Mouse (Mus musculus): ENCODE measurements around the gene Stk25.
"Not testable (repeated sequence)": the region's sequence is repeated elsewhere in the genome, so short reads cannot be mapped to it uniquely, and the experiment has no call there.

The Stk25 gene

DNA sequence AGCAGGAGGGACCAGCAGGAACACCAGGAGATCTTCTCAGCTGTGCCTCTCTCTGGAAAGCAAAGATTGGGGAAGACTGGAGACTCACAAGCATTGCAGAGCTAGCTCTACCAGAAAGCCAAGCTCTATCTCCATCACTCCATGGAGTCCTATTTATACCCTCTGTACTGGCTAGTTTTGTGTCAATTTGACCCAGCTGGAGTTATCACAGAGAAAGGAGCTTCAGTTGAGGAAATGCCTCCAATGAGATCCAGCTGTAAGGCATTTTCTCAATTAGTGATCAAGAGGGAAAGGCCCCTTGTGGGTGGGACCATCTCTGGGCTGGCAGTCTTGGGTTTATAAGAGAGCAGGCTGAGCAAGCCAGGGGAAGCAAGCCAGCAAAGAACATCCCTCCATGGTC lies at the start of gene Stk25:
Stk25 (minus strand) TSS at position 101 of the 400 bp plus-strand sequence.
- DNase-seq (ENCODE audit: low spot score in 2 of 2), result not testable (repeated sequence)

- DNase-seq (ENCODE audit: low spot score in 2 of 2), result no peak
Measured at GRCm38 (mm10) chr1:93705389-93705788, 46.9 kb upstream of the Stk25 start.

GRCm38 (mm10) chr1:93704341-93704740 lies 45.9 kb upstream of the Stk25 start:
- no peak for DNase-seq (ENCODE audit: low spot score in 2 of 2)

GRCm38 (mm10) chr1:93703472-93704048 lies 45.1 kb upstream of the Stk25 start:
- DNase-seq (ENCODE audit: low spot score in 2 of 2), result no peak

GRCm38 (mm10) chr1:93702106-93702505 lies 43.6 kb upstream of the Stk25 start:
- no peak for DNase-seq (ENCODE audit: low spot score in 2 of 2)

GRCm38 (mm10) chr1:93699159-93699558 lies 40.7 kb upstream of the Stk25 start:
- peak; percentile 30 to 37 for DNase-seq (ENCODE audit: low spot score in 2 of 2)

GRCm38 (mm10) chr1:93697317-93697716 lies 38.9 kb upstream of the Stk25 start:
- no peak for DNase-seq (ENCODE audit: low spot score in 2 of 2)

- DNase-seq (ENCODE audit: low spot score in 2 of 2), result no peak
Measured at GRCm38 (mm10) chr1:93694966-93695365, 36.5 kb upstream of the Stk25 start.

GRCm38 (mm10) chr1:93693943-93694342 lies 35.5 kb upstream of the Stk25 start:
- DNase-seq (ENCODE audit: low spot score in 2 of 2), result no peak

GRCm38 (mm10) chr1:93693502-93693901 lies 35.0 kb upstream of the Stk25 start:
- no peak for DNase-seq (ENCODE audit: low spot score in 2 of 2)

- no peak for DNase-seq (ENCODE audit: low spot score in 2 of 2)
Measured at GRCm38 (mm10) chr1:93692773-93693172, 34.3 kb upstream of the Stk25 start.

DNA sequence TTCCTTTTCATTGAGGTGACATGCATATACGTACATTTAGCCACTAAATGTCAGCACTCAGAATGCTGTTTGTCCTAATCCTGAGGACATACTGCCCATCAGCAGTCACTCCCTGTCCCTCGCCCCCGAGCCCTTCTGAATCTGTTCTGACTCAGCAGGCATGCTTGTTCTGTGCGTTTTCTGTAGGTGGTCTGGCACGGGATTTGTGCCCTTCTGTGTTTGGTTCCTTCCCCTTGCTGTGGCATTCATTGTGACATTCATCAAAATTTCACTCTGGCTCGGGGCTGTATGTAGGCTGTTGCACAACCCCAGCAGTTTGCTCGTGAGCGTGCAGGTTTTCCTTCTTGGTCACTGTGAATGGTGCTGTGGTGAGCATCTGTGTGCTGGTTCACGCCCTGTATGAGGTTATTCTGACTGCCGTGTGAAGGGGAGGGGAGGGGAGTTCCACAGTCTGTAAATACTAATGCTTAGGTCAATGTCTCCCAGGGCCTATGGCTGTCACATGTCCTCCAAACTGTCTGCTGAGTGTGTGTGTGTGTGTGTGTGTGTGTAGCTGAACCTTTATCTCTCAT lies 33.4 kb upstream of the Stk25 start:
- DNase-seq (ENCODE audit: low spot score in 2 of 2), result no peak

DNA sequence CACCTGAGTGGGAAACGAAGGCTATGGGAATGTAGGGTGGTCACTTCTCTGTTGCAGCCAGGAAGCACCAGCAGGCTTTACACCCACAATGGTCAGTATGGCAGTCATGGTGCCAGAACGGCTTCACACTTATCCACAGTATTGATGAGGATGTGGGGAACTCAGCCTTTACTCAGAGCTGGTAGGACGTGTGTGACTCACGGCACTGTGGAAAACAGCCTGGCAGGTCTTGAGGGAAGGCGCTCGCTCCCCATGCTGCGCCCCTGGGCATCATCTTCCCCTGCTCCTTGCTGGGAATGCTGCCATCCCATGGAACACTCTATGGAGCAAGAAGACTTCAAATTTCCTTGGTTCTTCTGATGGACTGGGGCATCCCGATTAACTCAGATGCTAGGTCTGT lies 32.6 kb upstream of the Stk25 start:
- no peak for DNase-seq (ENCODE audit: low spot score in 2 of 2)

GRCm38 (mm10) chr1:93689901-93690496 lies 31.5 kb upstream of the Stk25 start:
- no peak for DNase-seq (ENCODE audit: low spot score in 2 of 2)

- DNase-seq (ENCODE audit: low spot score in 2 of 2), result no peak
Measured at GRCm38 (mm10) chr1:93688154-93688553, 29.7 kb upstream of the Stk25 start.

- DNase-seq (ENCODE audit: low spot score in 2 of 2), result no peak
Measured at GRCm38 (mm10) chr1:93686961-93687320, 28.5 kb upstream of the Stk25 start.

- peak; percentile 30 to 59 for DNase-seq (ENCODE audit: low spot score in 2 of 2)
Measured at GRCm38 (mm10) chr1:93686245-93686960, 27.9 kb upstream of the Stk25 start.

- DNase-seq (ENCODE audit: low spot score in 2 of 2), result peak; percentile 59 to 62
Measured at GRCm38 (mm10) chr1:93685401-93686244, 27.2 kb upstream of the Stk25 start, which contains the start of gene Bok. Gene Bok, plus strand, starts transcription at chr1:93685660.

DNA sequence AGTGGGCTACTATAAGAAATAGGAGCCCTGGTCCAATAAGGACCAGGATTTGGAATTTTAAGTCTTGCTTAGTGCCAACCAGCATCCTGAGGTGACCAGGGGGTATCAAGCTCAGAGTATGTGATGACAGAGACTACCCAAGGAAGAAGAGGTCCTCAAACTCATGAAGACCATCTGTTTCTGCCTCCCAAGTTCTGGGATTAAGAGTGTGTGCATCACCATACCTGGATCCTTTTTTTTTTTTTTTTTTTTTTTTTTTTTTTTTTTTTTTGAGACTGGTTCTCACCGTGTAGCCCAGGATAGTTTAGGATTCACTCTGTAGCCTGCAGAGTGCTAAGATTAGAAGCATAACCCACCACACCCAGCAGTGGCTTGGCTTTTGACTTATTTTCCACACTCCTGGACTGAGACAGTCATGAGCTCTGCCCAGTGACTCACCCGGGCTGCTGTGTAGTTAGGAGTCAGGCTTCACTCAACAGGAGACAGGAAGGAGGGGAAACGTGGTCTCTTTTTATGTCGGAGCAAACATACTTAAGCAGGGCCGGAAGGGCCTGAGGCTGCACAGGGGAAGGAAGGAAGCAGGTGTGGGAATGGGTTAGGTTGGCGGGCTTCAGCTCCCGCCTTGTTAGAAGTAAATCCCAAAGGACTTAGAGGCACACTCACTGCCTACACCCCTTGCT lies 21.6 kb upstream of the Stk25 start:
- DNase-seq (ENCODE audit: low spot score in 2 of 2), result no peak

- no peak for DNase-seq (ENCODE audit: low spot score in 2 of 2)
Measured at GRCm38 (mm10) chr1:93678386-93678785, 19.9 kb upstream of the Stk25 start.

GRCm38 (mm10) chr1:93672682-93673081 lies 14.2 kb upstream of the Stk25 start:
- no peak for DNase-seq (ENCODE audit: low spot score in 2 of 2)

Measured in frontal cortex, postnatal 10 days (tissue).